ENCODE assay signal across 28 mouse cellular contexts in genomic region chr17:46721077-46721476, GRCm38 (mm10). TPM values are rescaled to one million over a fixed set of nuclear protein-coding genes. Genes with fewer than 3 reads are reported as not detected.
"Had no signal": no experiment of that assay in that cellular context is flagged by ENCODE, and none has a peak within 500 bp of the region (broad histone marks: within the 10 kb centered on the region; RNA-seq: fewer than 3 reads in every experiment).

No protein-coding gene starts in this region.

- H3K9ac ChIP-seq: heart, embryonic 13.5 days; heart, embryonic 15.5 days; hindbrain, embryonic 13.5 days; hindbrain, embryonic 15.5 days; kidney, embryonic 15.5 days; limb, embryonic 13.5 days; limb, embryonic 15.5 days; liver, embryonic 12.5 days; liver, embryonic 14.5 days had no signal

- H3K27ac ChIP-seq: heart, adult 2 months; heart, embryonic 13.5 days; heart, embryonic 15.5 days; hindbrain, embryonic 13.5 days; hindbrain, embryonic 15.5 days; hindbrain, postnatal 0 days; kidney, embryonic 15.5 days; kidney, postnatal 0 days; limb, embryonic 13.5 days; limb, embryonic 15.5 days; liver, embryonic 12.5 days; liver, embryonic 14.5 days had no signal

- H3K4me3 ChIP-seq: heart, adult 2 months; heart, embryonic 13.5 days; heart, embryonic 15.5 days; hindbrain, embryonic 13.5 days; hindbrain, embryonic 15.5 days; kidney, embryonic 15.5 days; limb, embryonic 13.5 days; limb, embryonic 15.5 days; liver, embryonic 12.5 days had no signal

- H3K4me2 ChIP-seq: heart, embryonic 11.5 days; heart, embryonic 13.5 days; heart, embryonic 15.5 days; hindbrain, embryonic 13.5 days; hindbrain, embryonic 15.5 days; kidney, embryonic 15.5 days; limb, embryonic 13.5 days; limb, embryonic 15.5 days; liver, embryonic 12.5 days had no signal

- H3K27me3 ChIP-seq: heart, embryonic 13.5 days; heart, embryonic 15.5 days; hindbrain, embryonic 13.5 days; hindbrain, embryonic 15.5 days; kidney, embryonic 15.5 days; limb, embryonic 13.5 days; limb, embryonic 15.5 days; liver, embryonic 12.5 days had no signal

- ATAC-seq: hindbrain, postnatal 0 days; intestine, embryonic 16.5 days; liver, embryonic 12.5 days had no signal

- H3K9me3 ChIP-seq: heart, embryonic 13.5 days; heart, embryonic 15.5 days; hindbrain, embryonic 13.5 days; hindbrain, embryonic 15.5 days; kidney, embryonic 15.5 days; limb, embryonic 13.5 days; limb, embryonic 15.5 days; liver, embryonic 12.5 days had no signal

- H3K36me3 ChIP-seq: heart, embryonic 15.5 days had no signal

- H3K4me1 ChIP-seq: hindbrain, embryonic 13.5 days; hindbrain, embryonic 15.5 days; kidney, embryonic 15.5 days; limb, embryonic 13.5 days had no signal

- DNase-seq: gastrocnemius, postnatal 14 days; gastrocnemius, postnatal 36 days; heart, adult 2 months; heart, postnatal 14 days; heart, postnatal 36 days; kidney, adult 11 months; kidney, adult 2 months; kidney, adult 9 months; kidney, postnatal 14 days; kidney, postnatal 36 days; layer of hippocampus, adult 9-11 months; layer of hippocampus, postnatal 36 days; left cerebral cortex, postnatal 4 days; lung, adult 18-20 months had no signal

RNA-seq across cellular contexts. Expression of gene Gnmt, which starts 7.9 kb away (rescaled TPM):
- total RNA-seq: hematopoietic stem cell, adult 5-6 weeks; layer of hippocampus, postnatal 36 days had no signal
